Mouse (Mus musculus): ENCODE results near the gene Tars2. TPM values are rescaled to one million over a fixed set of nuclear protein-coding genes. Genes with fewer than 3 reads are reported as not detected.
"Not testable (repeated sequence)": the region's sequence is repeated elsewhere in the genome, so short reads cannot be mapped to it uniquely, and the experiment has no call there.

Gene Tars2
- total RNA-seq, 2 experiments from 2014 or later = 3.7 to 7.2 TPM

DNA sequence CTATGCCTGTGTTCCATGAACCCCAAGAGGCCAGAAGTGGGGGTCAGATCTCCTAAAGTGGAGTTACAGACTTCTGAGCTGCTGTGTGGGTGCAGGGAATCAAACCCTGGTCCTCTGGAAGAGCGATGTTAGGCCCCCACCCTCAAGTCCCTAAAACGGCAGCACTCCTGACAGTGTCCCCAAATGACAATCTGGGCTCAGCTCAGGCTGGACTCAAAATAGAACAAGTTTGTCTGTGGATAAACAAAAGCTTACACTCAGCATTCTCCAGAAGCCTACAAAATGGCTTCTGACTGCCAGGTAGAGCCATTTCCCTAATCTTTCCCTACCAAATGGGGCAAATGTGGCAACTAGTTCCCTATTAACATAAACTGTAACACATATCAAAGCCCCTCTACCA is 58.9 kb downstream of the Tars2 start:
- no peak for ATAC-seq (replicated peaks; ENCODE audit: low FRiP score, poor library complexity, severe bottlenecking)

- no peak for ATAC-seq (replicated peaks; ENCODE audit: low FRiP score, poor library complexity, severe bottlenecking)
Observed at GRCm38 (mm10) chr3:95700233-95700681, 59.7 kb downstream of the Tars2 start.

DNA sequence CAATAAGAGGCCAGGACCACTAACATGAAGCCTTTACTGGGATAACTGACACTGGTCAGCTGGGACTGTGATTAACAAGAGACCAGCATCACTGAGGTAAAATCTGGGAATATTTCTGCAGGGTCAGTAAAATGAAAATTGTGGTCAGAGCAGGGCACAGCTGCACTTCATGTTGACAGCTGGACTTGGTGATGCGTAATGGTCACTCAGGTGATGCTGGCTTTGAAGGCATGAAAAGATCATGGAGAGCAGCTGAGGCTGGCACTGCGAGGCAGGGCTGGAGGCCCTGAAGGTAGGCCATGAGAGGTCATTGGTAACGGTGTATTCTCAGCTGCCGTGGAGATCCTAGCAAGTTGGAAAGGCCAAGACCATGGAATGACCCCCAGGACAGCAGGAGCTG is 61.7 kb downstream of the Tars2 start:
- no peak for ATAC-seq (replicated peaks; ENCODE audit: low FRiP score, poor library complexity, severe bottlenecking)

- ATAC-seq (replicated peaks; ENCODE audit: low FRiP score, poor library complexity, severe bottlenecking) = no peak
Observed at GRCm38 (mm10) chr3:95696360-95696759, 63.6 kb downstream of the Tars2 start.

- ATAC-seq (replicated peaks; ENCODE audit: low FRiP score, poor library complexity, severe bottlenecking) = no peak
Observed at GRCm38 (mm10) chr3:95695796-95696195, 64.2 kb downstream of the Tars2 start.

DNA sequence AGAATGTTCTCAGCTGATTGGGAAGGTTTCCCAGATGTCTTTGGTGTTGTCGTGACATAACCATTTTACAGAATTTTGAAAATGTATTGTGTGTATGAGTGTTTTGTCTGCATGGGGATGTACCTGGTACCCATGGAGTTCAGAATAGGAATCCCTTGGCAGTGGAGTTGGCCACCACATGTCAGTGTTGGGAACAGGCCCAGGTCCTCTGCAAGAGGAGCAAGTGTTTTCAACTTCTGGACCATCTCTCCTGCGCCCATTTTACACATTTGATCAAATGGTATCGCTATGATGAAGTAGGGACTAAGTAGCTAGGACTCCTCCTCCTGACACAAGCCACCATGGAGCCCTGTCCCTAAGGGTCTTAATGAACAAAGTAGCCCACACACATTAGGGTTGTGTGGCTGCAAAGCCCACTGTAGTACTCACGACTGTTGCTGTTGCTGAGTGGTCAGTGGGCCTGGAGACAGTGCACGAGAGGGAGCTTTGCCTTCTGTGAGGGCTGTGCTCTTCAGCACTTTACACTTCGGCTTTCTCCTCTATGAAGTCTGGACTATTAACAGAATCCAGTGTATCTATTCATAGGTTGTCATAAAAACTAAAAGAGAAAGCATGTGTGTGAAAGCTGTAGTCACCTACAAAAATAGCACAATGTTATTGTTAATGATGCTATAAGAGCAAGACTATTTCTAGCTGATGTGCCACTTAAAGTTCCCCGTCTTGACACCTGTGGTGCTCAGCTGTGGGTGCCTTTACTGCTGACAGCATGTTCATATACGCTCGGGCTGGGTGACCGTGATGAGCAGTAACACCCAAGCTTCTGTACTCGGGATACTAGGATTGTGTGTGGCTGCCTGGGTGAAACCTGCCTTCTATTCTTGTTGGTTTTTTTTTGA is 65.0 kb downstream of the Tars2 start:
- no peak for ATAC-seq (replicated peaks; ENCODE audit: low FRiP score, poor library complexity, severe bottlenecking)

- no peak for ATAC-seq (replicated peaks; ENCODE audit: low FRiP score, poor library complexity, severe bottlenecking)
Observed at GRCm38 (mm10) chr3:95693821-95694807, 65.9 kb downstream of the Tars2 start.

GRCm38 (mm10) chr3:95692677-95693076 is 67.3 kb downstream of the Tars2 start:
- ATAC-seq (replicated peaks; ENCODE audit: low FRiP score, poor library complexity, severe bottlenecking) = no peak

DNA sequence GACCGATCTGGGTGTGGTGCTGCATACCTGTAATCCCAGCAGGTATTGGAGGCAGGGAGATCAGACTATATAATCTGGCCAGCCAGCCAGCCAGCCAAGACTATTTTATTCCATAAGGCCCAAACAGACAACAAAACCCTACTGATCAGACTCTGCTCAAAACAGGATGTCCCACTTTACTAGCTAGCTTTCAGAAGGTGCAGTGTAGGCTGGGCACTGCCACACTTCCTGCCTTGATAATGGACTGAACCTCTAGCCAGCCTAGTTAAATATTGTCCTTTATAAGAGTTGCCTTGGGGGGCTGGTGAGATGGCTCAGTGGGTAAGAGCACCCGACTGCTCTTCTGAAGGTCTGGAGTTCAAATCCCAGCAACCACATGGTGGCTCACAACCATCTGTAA is 69.5 kb downstream of the Tars2 start:
- ATAC-seq (replicated peaks; ENCODE audit: low FRiP score, poor library complexity, severe bottlenecking) = not testable (repeated sequence)

Other genes starting within 250 kb of the Tars2 start
- gene Ctss, start 233.4 kb downstream of the Tars2 start, total RNA-seq (2015; ENCODE audit: low replicate concordance) = 96.5 and 125 TPM in 2 replicates
- gene Ctss, start 233.4 kb downstream of the Tars2 start, total RNA-seq (2017; ENCODE audit: low replicate concordance) = 142 and 143 TPM in 2 replicates
- not detected in 2 replicates for gene Hormad1, start 200.5 kb downstream of the Tars2 start, total RNA-seq (2015; ENCODE audit: low replicate concordance)
- gene Hormad1, start 200.5 kb downstream of the Tars2 start, total RNA-seq (2017; ENCODE audit: low replicate concordance) = not detected in 2 replicates
- gene Golph3l, start 171.3 kb downstream of the Tars2 start, total RNA-seq (2015; ENCODE audit: low replicate concordance) = 73.8 and 84.0 TPM in 2 replicates
- 115 and 116 TPM in 2 replicates for gene Golph3l, start 171.3 kb downstream of the Tars2 start, total RNA-seq (2017; ENCODE audit: low replicate concordance)
- 30.9 and 34.1 TPM in 2 replicates for gene Ensa, start 135.2 kb downstream of the Tars2 start, total RNA-seq (2015; ENCODE audit: low replicate concordance)
- 52.8 and 58.1 TPM in 2 replicates for gene Ensa, start 135.2 kb downstream of the Tars2 start, total RNA-seq (2017; ENCODE audit: low replicate concordance)
- gene Mcl1, start 101.4 kb downstream of the Tars2 start, total RNA-seq (2015; ENCODE audit: low replicate concordance) = 83.2 and 113 TPM in 2 replicates
- 70.6 and 76.3 TPM in 2 replicates for gene Mcl1, start 101.4 kb downstream of the Tars2 start, total RNA-seq (2017; ENCODE audit: low replicate concordance)
- not detected in 2 replicates for gene Adamtsl4, start 72.3 kb downstream of the Tars2 start, total RNA-seq (2015; ENCODE audit: low replicate concordance)
- not detected in 2 replicates for gene Adamtsl4, start 72.3 kb downstream of the Tars2 start, total RNA-seq (2017; ENCODE audit: low replicate concordance)
- not detected in 2 replicates for gene Ecm1, start 20.6 kb downstream of the Tars2 start, total RNA-seq (2015; ENCODE audit: low replicate concordance)
- 0.42 and 1.1 TPM in 2 replicates for gene Ecm1, start 20.6 kb downstream of the Tars2 start, total RNA-seq (2017; ENCODE audit: low replicate concordance)
- gene Rprd2, start 58.7 kb upstream of the Tars2 start, total RNA-seq (2015; ENCODE audit: low replicate concordance) = 26.7 and 30.7 TPM in 2 replicates
- gene Rprd2, start 58.7 kb upstream of the Tars2 start, total RNA-seq (2017; ENCODE audit: low replicate concordance) = 12.4 and 14.9 TPM in 2 replicates
- 6.0 and 12.5 TPM in 2 replicates for gene Prpf3, start 95.7 kb upstream of the Tars2 start, total RNA-seq (2015; ENCODE audit: low replicate concordance)
- gene Prpf3, start 95.7 kb upstream of the Tars2 start, total RNA-seq (2017; ENCODE audit: low replicate concordance) = 14.6 and 21.2 TPM in 2 replicates
- gene Mrps21, start 111.3 kb upstream of the Tars2 start, total RNA-seq (2015; ENCODE audit: low replicate concordance) = 35.5 and 95.7 TPM in 2 replicates
- 87.3 and 106 TPM in 2 replicates for gene Mrps21, start 111.3 kb upstream of the Tars2 start, total RNA-seq (2017; ENCODE audit: low replicate concordance)
- not detected in 2 replicates for gene Ciart, start 122.0 kb upstream of the Tars2 start, total RNA-seq (2015; ENCODE audit: low replicate concordance)
- gene Ciart, start 122.0 kb upstream of the Tars2 start, total RNA-seq (2017; ENCODE audit: low replicate concordance) = not detected in 2 replicates
- 19.0 and 37.9 TPM in 2 replicates for gene BC028528, start 131.8 kb upstream of the Tars2 start, total RNA-seq (2015; ENCODE audit: low replicate concordance)
- gene BC028528, start 131.8 kb upstream of the Tars2 start, total RNA-seq (2017; ENCODE audit: low replicate concordance) = 7.0 and 15.9 TPM in 2 replicates
- 8.8 and 13.1 TPM in 2 replicates for gene Aph1a, start 133.8 kb upstream of the Tars2 start, total RNA-seq (2015; ENCODE audit: low replicate concordance)
- gene Aph1a, start 133.8 kb upstream of the Tars2 start, total RNA-seq (2017; ENCODE audit: low replicate concordance) = 6.1 and 9.8 TPM in 2 replicates
- not detected in 2 replicates for gene Car14, start 144.5 kb upstream of the Tars2 start, total RNA-seq (2015; ENCODE audit: low replicate concordance)
- not detected in 2 replicates for gene Car14, start 144.5 kb upstream of the Tars2 start, total RNA-seq (2017; ENCODE audit: low replicate concordance)
- 37.6 and 46.3 TPM in 2 replicates for gene Anp32e, start 169.0 kb upstream of the Tars2 start, total RNA-seq (2015; ENCODE audit: low replicate concordance)
- 212 and 278 TPM in 2 replicates for gene Anp32e, start 169.0 kb upstream of the Tars2 start, total RNA-seq (2017; ENCODE audit: low replicate concordance)
- 6.7 and 10.8 TPM in 2 replicates for gene Plekho1, start 235.8 kb upstream of the Tars2 start, total RNA-seq (2015; ENCODE audit: low replicate concordance)
- 8.2 and 10.1 TPM in 2 replicates for gene Plekho1, start 235.8 kb upstream of the Tars2 start, total RNA-seq (2017; ENCODE audit: low replicate concordance)